Comparison of ENCODE assay signal across 8 mouse cellular contexts in genomic region chr1:86531547-86532321, GRCm38 (mm10). TPM values are rescaled to one million over a fixed set of nuclear protein-coding genes. Genes with fewer than 3 reads are reported as not detected.
DNase-seq lines count a peak whose midpoint lies in the region; ATAC-seq and TF ChIP-seq lines count a peak whose summit lies in the region.

No protein-coding gene starts in this region.

- no peak for TF ChIP-seq EP300 in ES-Bruce4 (IDR thresholded peaks at IDR 0.05; ENCODE audit: insufficient read depth, low read depth, low read length)

- no peaks in the 10 kb centered on the region for H3K27me3 ChIP-seq in ES-Bruce4 (ENCODE audit: control insufficient read depth, insufficient read depth, low read length, poor library complexity, severe bottlenecking)
- H3K27me3 ChIP-seq in forebrain, embryonic 15.5 days = no peaks in the 10 kb centered on the region
- H3K27me3 ChIP-seq in neural tube, embryonic 11.5 days (ENCODE audit: control insufficient read depth, insufficient read depth, low read length) = no peaks in the 10 kb centered on the region

- H3K27ac ChIP-seq in gastrocnemius, adult 2 months = no peak overlapping the region
- peak overlapping the region; percentile 91 for H3K27ac ChIP-seq in ES-Bruce4 (ENCODE audit: insufficient read depth, low read length)
- peak overlapping the region; percentile 70 for H3K27ac ChIP-seq in forebrain, embryonic 15.5 days (replicated peaks)
- H3K27ac ChIP-seq in neural tube, embryonic 11.5 days (ENCODE audit: low read depth, low read length) = peak overlapping the region; percentile 34

- H3K9ac ChIP-seq in ES-Bruce4 (ENCODE audit: low read depth, poor library complexity, severe bottlenecking) = peak overlapping the region; percentile 60
- H3K9ac ChIP-seq in forebrain, embryonic 15.5 days (replicated peaks) = peak overlapping the region; percentile 16; the same call in 1 of the 2 replicates
- H3K9ac ChIP-seq in neural tube, embryonic 11.5 days (ENCODE audit: low read length) = no peak overlapping the region; the same call in none of the 2 replicates

- H3K4me1 ChIP-seq in ES-Bruce4 (ENCODE audit: control insufficient read depth, insufficient read depth, low read length) = no peaks in the 10 kb centered on the region
- H3K4me1 ChIP-seq in forebrain, embryonic 15.5 days = peaks cover 36% of the 10 kb centered on the region
- H3K4me1 ChIP-seq in neural tube, embryonic 11.5 days (ENCODE audit: control insufficient read depth, insufficient read depth, low read length) = peaks cover 12% of the 10 kb centered on the region; the same call in 1 of the 2 replicates

- ATAC-seq in forebrain, embryonic 15.5 days (replicated peaks) = peak; percentile 20; the same call in 1 of the 2 replicates
- ATAC-seq in neural tube, embryonic 11.5 days (ENCODE audit: insufficient read depth, low FRiP score, low TSS enrichment) = peak; percentile 40; the same call in 1 of the 2 replicates

- H3K4me2 ChIP-seq in forebrain, embryonic 15.5 days (replicated peaks) = peak overlapping the region; percentile 29
- H3K4me2 ChIP-seq in neural tube, embryonic 11.5 days (ENCODE audit: low read depth) = peak overlapping the region; percentile 24

- TF ChIP-seq POLR2A in ES-Bruce4 (IDR thresholded peaks at IDR 0.05; ENCODE audit: insufficient read depth, low read length) = peak; percentile 55

- no peak for DNase-seq in gastrocnemius, adult 2 months
- DNase-seq in gastrocnemius, adult 18-20 months (ENCODE audit: low spot score) = no peak
- DNase-seq in kidney, postnatal 4 days = peak; percentile 61 to 72
- peak; percentile 71 for DNase-seq in neural tube, embryonic 11.5 days (ENCODE audit: low spot score)
- DNase-seq in urinary bladder, postnatal 10 days (ENCODE audit: low spot score) = no peak
- DNase-seq in urinary bladder, adult 2 months (ENCODE audit: low spot score) = no peak

- TF ChIP-seq CTCF in gastrocnemius, adult 2 months (IDR thresholded peaks at IDR 0.05) = no peak
- no peak for TF ChIP-seq CTCF in ES-Bruce4 (IDR thresholded peaks at IDR 0.05; ENCODE audit: low read depth, low read length)

- intact Hi-C loops in gastrocnemius, adult 2 months (cut with DNase I) = loop anchor here (1.0 kb wide), 2 partner anchors 30 to 91 kb away; no protein-coding TSS in a partner anchor

- H3K9me3 ChIP-seq in ES-Bruce4 (replicated peaks; ENCODE audit: control insufficient read depth, insufficient read depth, low read length, poor library complexity, severe bottlenecking) = no peaks in the 10 kb centered on the region
- no peaks in the 10 kb centered on the region for H3K9me3 ChIP-seq in forebrain, embryonic 15.5 days
- H3K9me3 ChIP-seq in neural tube, embryonic 11.5 days (ENCODE audit: control insufficient read depth, low read length) = no peaks in the 10 kb centered on the region

- WGBS in forebrain, embryonic 15.5 days = 4% methylated on average over 13 of the region's 13 CpGs
- 5% methylated on average over 13 of the region's 13 CpGs for WGBS in neural tube, embryonic 11.5 days

- H3K36me3 ChIP-seq in ES-Bruce4 (ENCODE audit: control insufficient read depth, insufficient read depth, low read length, poor library complexity, severe bottlenecking) = peaks cover 36% of the 10 kb centered on the region
- H3K36me3 ChIP-seq in forebrain, embryonic 15.5 days = peaks cover 26% of the 10 kb centered on the region
- peaks cover 11% of the 10 kb centered on the region for H3K36me3 ChIP-seq in neural tube, embryonic 11.5 days (ENCODE audit: control insufficient read depth, insufficient read depth, low read length)

- peak overlapping the region; percentile 17; the same call in 1 of the 2 replicates for H3K4me3 ChIP-seq in gastrocnemius, adult 2 months
- peak overlapping the region; percentile 55 for H3K4me3 ChIP-seq in ES-Bruce4 (ENCODE audit: low read depth, low read length)
- H3K4me3 ChIP-seq in forebrain, embryonic 15.5 days = peak overlapping the region; percentile 17
- peak overlapping the region; percentile 12; the same call in 1 of the 2 replicates for H3K4me3 ChIP-seq in neural tube, embryonic 11.5 days (ENCODE audit: low read depth, low read length)

RNA-seq across cellular contexts. Expression of gene Ptma, which starts 5.2 kb away (rescaled TPM):
- 100 to 1,000 TPM in 1 of 2 experiments, 10 to 100 TPM in 1; 58.5 to 108 TPM for total RNA-seq in gastrocnemius, adult 2 months (2021)
- 10 to 100 TPM; 64.2 to 99.0 TPM for total RNA-seq in gastrocnemius, adult 18-20 months (2021)
- polyA plus RNA-seq in ES-Bruce4 (2011; ENCODE audit: insufficient read depth, insufficient read length, low read depth, missing spikeins) = 3,893 and 3,930 TPM in 2 replicates
- 2,368 and 2,448 TPM in 2 replicates for polyA plus RNA-seq in forebrain, embryonic 15.5 days (2015; fragmentation: Nextera tagmentation; extraction: Ambion mirVana)
- polyA plus RNA-seq in neural tube, embryonic 11.5 days (2014; fragmentation: Nextera tagmentation; extraction: Ambion mirVana) = 2,926 and 3,268 TPM in 2 replicates
- 836 and 1,054 TPM in 2 replicates for polyA plus RNA-seq in urinary bladder, adult 2 months (2012; rRNA removed)

RNA-seq across cellular contexts. Expression of gene Pde6d, which starts 50.7 kb away (rescaled TPM):
- total RNA-seq in gastrocnemius, adult 2 months (2021) = 10 to 100 TPM; 24.3 to 30.3 TPM
- total RNA-seq in gastrocnemius, adult 18-20 months (2021) = 10 to 100 TPM; 27.5 to 29.3 TPM
- 23.5 and 30.1 TPM in 2 replicates for polyA plus RNA-seq in ES-Bruce4 (2011; ENCODE audit: insufficient read depth, insufficient read length, low read depth, missing spikeins)
- polyA plus RNA-seq in forebrain, embryonic 15.5 days (2015; fragmentation: Nextera tagmentation; extraction: Ambion mirVana) = 99.0 and 103 TPM in 2 replicates
- 77.9 and 83.2 TPM in 2 replicates for polyA plus RNA-seq in neural tube, embryonic 11.5 days (2014; fragmentation: Nextera tagmentation; extraction: Ambion mirVana)
- polyA plus RNA-seq in urinary bladder, adult 2 months (2012; rRNA removed) = 48.0 and 49.0 TPM in 2 replicates

RNA-seq across cellular contexts. Expression of gene Cops7b, which starts 51.0 kb away (rescaled TPM):
- 10 to 100 TPM; 10.2 to 11.0 TPM for total RNA-seq in gastrocnemius, adult 2 months (2021)
- total RNA-seq in gastrocnemius, adult 18-20 months (2021) = 10 to 100 TPM; 10.3 to 10.5 TPM
- 31.7 and 36.2 TPM in 2 replicates for polyA plus RNA-seq in ES-Bruce4 (2011; ENCODE audit: insufficient read depth, insufficient read length, low read depth, missing spikeins)
- polyA plus RNA-seq in forebrain, embryonic 15.5 days (2015; fragmentation: Nextera tagmentation; extraction: Ambion mirVana) = 62.9 and 63.4 TPM in 2 replicates
- 63.7 and 65.4 TPM in 2 replicates for polyA plus RNA-seq in neural tube, embryonic 11.5 days (2014; fragmentation: Nextera tagmentation; extraction: Ambion mirVana)
- 22.0 and 34.3 TPM in 2 replicates for polyA plus RNA-seq in urinary bladder, adult 2 months (2012; rRNA removed)

Comparison
In these comparisons a context has a peak if more than half of its experiments do, and no peak if none do; other contexts are left out.
1. DNase-seq: peak in kidney, postnatal 4 days (2 of 2) and neural tube, embryonic 11.5 days (single experiment); none in gastrocnemius, adult 2 months (single experiment), gastrocnemius, adult 18-20 months (single experiment), urinary bladder, postnatal 10 days (single experiment) and urinary bladder, adult 2 months (single experiment).
2. Peak in every context shown above with its lines, with median percentiles within 50 percentile points of each other: H3K4me3 ChIP-seq.